Mouse (Mus musculus): ENCODE results near the gene Klhl8.

Gene Klhl8

DNA sequence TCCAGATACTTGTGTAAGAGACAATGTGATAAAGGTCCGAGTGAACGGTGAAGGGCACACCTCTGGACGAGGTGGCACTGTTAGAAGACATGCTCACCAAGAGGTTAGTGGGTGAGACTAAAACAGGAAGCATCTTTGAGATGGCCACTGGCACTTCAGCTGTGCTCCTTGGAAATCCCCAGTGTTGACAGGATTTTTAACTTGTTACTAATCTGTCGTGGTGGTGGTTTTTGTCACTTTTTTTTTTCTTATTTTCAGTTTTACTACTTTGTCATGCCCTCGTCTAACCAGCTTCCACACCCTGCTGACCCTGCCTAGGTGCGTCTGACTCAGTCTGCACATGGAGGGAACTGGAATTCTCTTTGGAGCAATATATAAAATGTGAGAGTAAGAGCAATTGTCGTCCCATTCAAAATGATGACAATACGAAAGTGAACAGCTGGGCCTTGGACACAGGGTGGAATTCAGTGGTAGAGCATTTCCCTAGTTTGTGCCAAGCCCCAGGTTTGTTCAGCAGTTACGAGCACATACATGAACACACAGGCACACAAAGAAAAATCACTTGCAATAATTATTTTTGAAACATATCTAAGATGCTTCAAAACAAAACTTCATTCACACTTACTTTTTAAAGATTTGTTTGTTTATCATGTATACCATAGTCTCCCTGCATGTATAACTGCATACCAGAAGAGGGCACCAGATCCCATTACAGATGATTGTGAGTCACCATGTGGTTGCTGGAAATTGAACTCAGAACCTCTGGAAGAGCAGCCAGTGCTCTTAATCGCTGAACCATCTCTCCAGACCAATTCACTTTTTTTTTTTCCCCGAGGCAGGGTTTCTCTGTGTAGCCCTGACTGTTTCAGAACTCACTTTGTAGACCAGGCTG is 3.5 kb upstream of the Klhl8 start:
- DNase-seq (ENCODE audit: low spot score) = no peak

DNA sequence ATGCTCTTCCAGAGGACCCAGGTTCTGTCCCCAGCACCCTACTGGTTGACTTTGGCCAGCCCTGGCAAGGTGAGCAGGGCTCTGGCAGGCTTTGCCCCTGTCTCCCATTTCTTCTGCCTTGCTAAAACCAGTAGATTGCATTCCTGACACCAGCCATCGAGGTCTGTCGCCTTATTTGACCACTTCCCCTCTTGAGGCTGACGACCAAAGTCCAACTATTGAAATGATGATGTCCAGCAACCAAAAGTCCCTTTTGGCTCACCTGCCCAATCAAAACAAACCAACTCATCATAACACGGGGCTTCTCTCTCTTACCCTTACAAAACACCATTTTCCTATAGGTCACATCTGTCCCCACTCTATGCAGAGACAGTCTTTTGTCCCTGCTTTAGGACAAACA is 2.1 kb upstream of the Klhl8 start:
- DNase-seq (ENCODE audit: low spot score) = no peak

DNA sequence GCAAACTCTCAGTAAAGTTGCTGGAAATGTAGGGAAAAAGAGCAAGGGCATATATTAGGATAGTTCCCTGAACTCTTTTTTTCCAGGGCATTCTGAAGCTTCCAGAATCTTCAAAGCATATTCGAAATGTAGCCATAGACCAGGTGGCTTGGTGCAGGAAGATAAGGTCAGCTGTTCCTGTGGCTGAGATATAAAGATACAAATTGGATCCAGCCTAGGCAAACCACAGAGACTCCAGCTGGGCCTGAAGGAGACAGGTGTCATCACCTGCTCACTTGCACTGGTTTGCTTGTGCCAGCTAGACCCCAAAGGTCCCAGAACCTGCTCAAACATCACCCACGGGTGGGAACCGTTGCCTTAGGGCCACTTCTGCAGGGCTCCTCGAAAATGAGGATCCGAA is 496 bp upstream of the Klhl8 start:
- DNase-seq (ENCODE audit: low spot score) = no peak

DNA sequence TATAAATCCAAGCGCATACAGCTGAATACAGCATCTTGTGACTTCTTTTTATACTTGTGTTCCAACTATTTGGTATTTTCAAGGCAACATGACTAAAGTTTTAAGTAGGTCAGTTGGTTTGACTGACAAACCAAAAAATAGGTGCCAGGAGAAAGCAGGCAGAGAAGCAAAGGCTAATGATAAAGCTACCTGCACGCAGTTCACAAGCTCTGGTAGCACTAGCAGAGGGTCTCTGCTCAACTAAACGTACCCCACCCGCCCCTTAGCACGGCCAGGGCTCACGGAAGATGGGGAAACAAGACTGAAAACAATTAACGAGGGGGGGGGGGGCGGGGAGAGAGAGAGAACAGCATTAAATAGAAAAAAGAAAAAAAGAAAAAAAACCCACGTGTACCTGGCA is 903 bp downstream of the Klhl8 start:
- DNase-seq (ENCODE audit: low spot score) = no peak

DNA sequence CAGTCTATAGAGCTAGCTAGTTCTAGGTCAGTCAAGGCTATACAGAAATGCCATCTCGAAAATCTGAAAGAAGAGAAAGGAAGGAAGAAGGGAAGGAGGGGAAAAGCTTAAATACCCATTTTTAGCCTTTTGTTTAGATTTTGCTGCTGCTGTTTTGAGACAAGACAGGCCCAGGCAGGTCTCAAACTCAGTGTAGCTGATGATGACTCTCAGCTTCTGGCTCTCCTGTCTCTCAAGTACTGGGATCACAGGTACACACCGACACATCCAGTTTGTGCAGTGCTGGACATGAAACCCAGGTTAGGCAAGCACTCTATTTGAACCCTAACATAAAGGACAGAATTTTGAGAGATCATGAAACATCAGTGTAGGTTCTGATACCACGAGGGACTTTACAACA is 1.6 kb downstream of the Klhl8 start:
- DNase-seq (ENCODE audit: low spot score) = no peak

DNA sequence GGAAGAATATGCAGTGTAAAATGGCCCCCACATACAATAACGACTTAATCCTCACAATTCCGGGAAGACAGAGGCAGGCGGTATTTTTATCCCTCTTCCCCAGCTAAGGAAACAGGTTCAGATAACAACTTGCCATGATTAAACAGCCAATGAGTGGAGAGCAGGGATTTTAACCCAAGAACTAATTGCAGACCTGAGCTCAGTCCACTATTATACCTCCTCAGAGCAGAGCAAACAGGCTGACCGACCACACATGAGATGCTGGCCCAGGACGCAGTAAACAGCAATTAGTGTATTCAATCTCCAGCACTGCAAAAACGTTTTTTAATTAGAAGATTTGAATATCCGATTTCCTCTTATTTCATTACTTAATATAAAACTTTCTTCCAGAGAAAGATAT is 2.2 kb downstream of the Klhl8 start:
- no peak for DNase-seq (ENCODE audit: low spot score)

DNA sequence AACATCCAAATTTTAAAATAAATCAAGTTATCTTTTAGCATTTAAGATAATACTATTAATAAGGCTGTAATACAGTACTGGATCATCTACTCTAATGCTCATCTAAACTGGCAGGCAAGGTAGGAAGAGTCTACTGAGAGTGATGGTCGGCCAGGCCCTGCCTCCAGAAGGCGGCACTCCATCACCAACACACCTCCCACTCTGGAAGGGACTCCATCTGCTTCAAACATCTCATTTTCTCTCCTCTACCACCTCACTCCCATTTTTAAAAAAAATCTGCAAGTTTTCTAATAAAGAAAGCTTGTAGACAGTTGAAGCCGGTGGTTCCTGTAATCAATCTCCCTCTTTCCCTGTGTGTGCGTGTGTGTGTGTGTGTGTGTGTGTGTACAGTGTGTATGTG is 3.2 kb downstream of the Klhl8 start:
- DNase-seq (ENCODE audit: low spot score) = no peak

DNA sequence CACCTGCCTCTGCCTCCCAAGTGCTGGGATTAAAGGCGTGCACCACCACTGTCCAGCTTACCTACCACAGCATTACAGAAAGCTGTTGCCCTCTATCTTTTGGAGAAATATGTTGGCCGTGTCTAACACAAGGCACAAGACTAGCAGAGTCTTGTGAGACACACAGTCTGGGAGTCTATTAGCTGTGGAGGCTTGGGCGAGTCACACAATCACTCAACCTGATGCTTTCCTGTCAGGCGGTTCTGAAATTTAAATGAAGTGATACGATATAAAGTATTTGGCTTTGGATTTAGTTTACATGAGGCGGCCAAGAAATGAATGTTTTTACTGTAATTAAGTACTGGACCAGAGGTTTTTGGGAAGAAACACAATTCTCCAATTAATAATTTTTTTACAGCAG is 4.9 kb downstream of the Klhl8 start:
- DNase-seq (ENCODE audit: low spot score) = no peak

DNA sequence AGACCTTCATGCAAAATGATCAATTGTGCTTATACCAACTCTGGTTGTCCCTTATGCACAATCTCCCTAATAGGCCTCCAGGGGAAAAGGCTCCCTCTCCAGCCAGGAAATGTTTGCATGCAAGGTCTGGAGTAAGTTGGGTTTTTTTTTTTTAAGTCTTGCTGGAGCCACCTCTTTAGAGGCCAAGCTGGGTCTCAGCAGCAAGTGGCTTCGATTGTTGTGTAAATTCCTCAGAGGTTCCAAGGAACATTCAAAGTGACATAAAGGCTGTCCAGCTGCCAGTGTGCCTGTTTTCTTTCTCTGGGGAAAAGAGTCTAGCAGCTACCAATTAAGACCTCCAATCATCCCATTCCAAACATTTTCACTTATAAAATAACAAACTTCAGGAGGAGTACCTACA is 12.7 kb downstream of the Klhl8 start:
- no peak for DNase-seq (ENCODE audit: low spot score)

DNA sequence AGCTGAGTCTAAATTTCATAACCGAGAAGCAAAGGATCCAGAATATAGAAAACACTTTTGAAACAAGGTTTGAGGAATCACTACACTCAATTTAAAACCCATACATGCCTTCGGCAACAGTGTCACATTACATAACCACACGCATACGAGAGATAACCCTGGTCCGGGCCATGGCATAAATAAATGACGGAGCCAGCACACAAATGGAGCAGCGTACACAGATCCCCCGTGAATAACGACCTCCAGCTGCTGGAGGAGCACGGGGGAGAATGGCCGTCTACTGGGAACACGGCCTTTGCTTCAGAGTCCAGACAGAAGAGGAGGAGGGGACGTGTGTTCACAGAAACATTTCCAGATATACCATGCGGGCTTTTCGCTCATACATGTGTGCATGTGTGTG is 21.3 kb downstream of the Klhl8 start:
- DNase-seq (ENCODE audit: low spot score) = no peak

DNA sequence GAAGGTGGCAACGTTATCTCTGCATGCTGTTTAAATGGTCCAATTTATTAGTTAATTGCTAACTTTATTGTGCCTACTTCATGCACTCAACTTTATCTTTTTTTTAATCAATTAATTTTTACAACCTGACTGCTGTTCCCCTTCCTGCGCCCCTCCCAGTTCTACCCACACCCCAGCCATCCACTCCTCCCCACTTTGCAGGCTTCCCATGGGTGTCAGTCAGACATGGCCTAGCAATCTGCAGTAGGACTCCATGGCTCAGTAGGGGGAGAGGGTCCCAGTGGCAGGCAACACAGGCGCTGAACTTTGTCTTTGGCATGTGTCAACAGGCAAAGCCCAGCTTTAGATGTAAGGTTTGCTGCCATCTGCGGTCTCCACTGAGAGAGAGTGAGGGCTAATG is 47.3 kb downstream of the Klhl8 start:
- no peak for DNase-seq (ENCODE audit: low spot score)

DNA sequence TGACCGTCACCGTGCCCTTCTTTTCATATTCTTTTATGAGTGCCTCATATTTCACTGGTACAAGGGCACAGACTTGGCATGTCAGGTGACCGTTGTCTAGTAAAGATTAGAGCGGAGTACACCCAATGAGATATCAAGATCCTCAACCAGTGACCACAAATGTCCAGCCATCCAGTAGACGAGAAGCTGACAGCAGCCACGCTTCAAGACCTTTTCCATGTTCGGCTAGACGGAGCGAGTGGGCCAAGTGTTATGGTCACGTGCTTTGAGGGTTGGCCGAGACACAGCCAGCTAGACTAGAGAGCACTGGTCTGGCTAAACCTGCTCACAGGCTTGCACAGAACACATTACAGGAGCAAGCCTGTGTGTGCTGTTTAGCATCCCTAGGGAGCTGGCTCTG is 50.4 kb downstream of the Klhl8 start:
- no peak for DNase-seq (ENCODE audit: low spot score)

DNA sequence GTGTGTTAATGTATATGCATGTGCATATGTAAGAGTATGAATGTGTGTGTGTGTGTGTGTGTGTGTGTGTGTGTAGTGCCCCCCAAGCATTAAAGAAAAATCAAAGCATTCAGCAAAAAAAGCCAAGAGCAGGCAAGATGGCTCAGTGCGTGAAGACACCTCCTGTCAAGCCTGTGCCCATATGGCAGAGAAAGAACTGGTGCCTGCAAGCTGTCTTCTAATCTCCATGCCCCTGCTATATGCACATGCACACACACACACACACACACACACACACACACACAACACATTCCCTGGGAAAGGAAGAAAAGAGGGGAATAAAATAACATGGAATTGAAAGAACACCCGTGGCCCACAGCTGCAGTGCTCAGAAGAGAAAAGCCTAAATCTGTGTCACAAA is 53.9 kb downstream of the Klhl8 start:
- DNase-seq (ENCODE audit: low spot score) = no peak

DNA sequence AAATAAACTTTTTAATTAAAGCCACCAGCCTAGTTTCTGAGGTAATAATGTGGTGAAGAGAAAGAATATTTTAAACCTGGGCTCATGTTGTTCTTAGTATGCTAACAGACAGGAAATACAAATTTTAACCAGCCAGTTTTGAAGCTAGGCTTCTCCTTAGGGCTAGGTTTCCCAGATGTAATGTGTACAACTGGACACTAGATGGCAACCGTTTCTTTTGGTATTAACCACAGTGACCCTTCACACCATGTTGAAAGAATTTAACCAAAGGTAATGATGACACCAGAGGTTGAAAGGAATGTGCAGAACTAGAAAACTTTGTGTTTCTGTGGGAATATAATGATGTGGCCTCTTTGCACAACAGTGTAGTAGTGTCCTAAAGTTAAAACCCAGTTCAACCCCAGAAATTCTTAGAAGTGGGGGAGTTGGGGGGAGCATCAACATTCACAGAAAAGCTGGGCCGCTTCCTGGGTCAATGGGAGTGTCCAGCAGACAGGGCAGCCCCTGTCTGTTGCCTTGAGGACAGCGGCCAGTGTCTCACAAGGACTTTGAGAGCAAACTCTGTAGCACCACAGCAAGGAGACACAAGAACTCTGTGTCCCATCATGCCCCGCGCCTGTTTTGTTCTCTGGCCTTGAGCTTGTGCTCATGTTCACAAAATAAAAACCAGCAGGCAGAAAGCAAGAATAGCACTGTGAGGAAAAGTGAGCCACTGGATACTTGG is 54.6 kb downstream of the Klhl8 start:
- DNase-seq (ENCODE audit: low spot score) = no peak

DNA sequence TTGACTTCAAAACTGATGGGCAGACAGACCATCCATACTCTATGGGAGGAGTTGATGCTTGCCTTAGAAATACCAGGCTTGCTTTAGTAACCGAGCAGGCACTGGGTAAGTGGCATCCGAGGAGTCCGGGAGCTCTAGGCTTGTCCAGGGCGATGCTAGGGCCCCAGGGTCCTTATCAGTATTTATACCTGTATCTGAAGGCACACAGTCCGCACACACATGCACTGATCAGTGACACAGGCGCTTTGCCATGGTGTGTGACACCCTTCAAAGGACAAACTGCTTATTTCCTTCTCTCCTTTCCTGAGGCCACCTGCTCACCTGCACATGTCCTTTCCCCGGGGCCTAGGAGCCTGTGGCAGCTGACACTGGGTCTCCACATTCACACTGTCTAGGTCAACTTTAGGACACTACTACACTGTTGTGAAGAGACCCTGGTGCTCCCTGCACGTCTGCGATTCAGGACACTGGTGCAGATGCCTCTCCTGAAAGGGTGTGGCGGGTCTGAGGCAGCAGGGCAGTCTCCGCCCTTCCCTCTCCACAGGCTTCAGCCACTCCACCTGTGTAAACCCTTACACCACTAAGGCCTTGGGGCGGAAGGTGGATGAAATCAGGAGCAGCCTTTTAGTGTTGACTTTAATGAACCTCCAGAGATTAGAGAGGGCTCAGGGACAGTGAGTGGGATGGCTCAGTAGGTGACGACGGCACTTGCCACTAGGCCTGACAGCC is 55.4 kb downstream of the Klhl8 start:
- DNase-seq (ENCODE audit: low spot score) = no peak

DNA sequence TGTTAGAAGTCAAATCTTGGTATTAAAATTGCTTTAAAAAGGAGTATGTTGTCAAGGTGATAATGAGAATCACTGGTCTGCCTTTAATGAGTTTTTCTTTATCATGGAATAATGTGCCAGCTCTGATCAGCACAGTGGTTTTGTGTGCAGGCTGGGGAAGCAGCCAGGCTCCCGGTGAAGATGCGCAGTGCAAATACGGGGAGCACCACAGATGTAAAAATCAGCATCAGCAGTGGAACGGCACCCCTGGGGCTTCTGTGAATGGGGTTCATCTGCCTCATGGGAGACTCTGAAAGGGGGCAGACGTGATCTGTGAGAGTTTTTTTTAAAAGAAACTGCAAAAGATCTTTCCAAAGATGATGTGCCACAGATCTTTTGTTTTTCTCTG is 56.3 kb downstream of the Klhl8 start:
- DNase-seq (ENCODE audit: low spot score) = no peak

DNA sequence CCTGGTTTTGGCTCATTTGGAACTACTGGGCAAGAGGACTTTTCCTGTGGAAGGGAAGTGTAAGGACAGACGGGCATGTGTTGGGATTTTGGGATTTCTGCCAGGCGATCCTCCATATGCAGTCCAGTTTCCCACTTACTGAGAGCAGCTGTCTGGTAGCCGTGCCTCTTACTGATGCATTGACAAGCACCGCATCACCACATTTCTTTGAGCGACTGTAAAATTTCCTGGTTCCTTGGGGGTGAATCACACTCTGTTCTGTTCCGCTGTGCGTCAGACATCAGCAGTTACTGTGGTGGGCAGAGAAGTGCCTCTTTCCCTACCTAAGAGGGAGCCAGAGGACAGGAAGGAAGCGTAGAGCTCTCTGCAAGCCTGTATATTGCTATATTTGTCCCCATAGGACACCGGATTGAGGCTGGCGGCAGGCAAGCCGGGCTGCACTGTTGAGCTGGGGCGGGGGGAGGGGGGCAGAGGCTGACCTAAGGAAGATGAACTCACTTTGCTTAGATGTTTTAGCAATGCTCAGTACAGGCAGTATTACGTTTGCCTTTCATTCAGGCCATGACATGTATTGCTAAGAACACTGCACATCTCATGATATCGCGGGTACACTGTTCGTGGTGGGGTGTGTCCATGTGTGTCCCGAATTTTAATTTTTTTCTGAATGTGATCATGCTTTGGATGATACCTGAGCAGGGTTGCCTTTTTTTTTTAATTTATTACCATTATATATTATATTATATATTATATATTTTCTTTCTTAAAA is 56.8 kb downstream of the Klhl8 start:
- DNase-seq (ENCODE audit: low spot score) = no peak

DNA sequence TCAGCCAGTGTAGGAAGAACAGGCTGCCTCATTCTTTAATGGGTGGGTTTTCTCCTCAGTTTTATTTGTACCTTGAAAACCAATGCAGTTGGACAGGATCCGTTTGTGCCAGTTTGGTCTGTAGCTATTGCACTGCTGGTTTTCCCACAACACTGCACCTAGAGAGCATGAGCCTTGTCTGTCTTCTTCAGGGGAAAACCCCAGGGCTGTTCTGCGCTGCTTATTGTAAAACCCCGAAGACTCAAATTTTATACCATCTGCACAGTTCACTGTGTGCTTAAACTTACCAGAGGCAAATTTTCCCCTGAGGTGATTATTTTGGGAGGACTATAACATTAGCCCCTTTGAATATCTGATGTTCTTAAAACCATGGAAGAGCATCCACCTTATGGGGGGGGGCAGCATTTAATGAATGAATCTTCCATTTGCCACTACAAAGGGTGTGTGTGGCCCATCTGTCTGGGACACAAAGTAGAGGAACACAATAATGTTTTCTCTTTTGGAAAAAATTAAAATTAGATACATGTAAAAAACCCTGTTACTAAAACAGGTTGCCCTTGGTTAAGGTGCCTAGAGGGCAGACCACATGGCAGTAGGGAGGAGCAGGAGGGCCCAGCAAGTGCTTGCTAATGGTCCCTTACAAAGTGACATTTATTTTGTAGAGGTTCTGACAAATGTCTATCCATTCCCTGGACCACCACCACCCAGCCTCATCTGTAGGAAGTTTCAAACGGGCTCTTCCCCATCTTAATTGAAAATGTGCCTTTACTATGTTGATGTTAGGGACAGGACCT is 58.1 kb downstream of the Klhl8 start:
- no peak for DNase-seq (ENCODE audit: low spot score)

DNA sequence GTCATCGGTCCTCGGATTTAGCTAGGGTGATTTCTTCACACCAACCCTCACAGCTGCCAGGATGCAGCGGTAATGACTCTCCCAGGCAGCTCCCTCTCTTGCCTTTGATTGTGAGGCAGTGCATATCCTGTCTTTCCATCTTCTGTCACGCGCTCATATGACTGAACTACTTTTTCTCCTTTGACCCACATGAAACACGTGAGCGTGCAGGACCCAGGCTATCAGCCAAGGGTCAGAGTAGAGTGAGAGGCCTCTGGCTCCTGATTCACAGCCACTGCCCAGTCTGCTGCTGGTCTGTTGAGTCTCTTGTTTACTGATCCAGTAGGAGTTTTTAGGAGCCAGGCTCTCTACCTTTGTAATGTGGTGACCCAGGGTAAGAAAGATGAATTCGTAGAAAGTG is 62.5 kb downstream of the Klhl8 start:
- DNase-seq (ENCODE audit: low spot score) = no peak

DNA sequence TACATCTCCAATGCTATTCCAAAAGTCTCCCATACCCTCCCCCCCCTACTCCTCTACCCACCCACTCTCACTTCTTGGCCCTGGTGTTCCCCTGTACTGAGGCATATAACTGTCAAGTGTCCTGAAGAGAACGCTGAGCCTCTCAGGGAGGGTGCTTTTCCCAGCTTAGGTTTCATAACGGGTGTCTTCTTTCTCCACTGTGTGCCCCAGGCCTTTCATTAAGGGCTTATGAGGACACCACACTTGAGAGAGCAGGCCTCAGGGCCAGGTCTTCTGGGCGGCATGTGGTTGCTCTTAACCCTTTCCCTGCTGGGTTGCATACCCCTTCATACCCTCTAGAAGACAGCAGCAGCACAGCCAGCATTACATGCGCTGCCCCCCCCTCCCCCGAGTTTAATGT is 64.5 kb downstream of the Klhl8 start:
- DNase-seq (ENCODE audit: low spot score) = no peak

DNA sequence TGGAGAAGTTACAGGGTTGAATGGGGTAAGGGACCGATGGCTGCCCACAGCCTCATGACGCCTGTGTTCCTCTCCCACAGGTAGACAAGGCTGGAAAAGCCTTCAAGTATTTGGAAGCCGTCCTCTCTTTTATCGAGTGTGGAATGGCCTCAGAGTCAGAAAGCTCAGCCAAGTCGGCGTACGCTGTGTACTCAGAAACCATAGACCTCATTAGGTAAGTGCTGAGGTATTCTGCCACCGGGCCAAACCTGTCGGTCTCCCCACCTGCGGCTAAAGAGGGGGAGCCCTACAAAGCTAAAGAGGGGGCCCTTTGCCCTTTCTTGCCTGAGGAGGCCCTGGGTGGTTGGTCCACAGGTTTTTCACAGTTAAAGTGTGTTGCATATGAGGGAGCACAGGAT is 64.9 kb downstream of the Klhl8 start:
- DNase-seq (ENCODE audit: low spot score) = no peak

Measured in ovary, postnatal 10 days (tissue).